Mouse (Mus musculus) induced T-regulatory cell, adult 2 months (primary cell): ENCODE results near the gene Arfgap3.
"Not testable (repeated sequence)": the region's sequence is repeated elsewhere in the genome, so short reads cannot be mapped to it uniquely, and the experiment has no call there.

ENCODE experiments used
- DNase-seq: peaks from one replicate; pipeline ENCODE4 v3.0.0-alpha.2; 2012; ENCODE audit warnings: low read depth

Arfgap3 gene

GRCm38 (mm10) chr15:83293706-83294645 is 56.1 kb downstream of the Arfgap3 start:
- no peak for DNase-seq

GRCm38 (mm10) chr15:83293144-83293543 is 56.9 kb downstream of the Arfgap3 start:
- no peak for DNase-seq

GRCm38 (mm10) chr15:83292261-83293056 is 57.6 kb downstream of the Arfgap3 start:
- DNase-seq: no peak

GRCm38 (mm10) chr15:83290899-83291298 is 59.1 kb downstream of the Arfgap3 start:
- no peak for DNase-seq

GRCm38 (mm10) chr15:83284828-83285227 is 65.2 kb downstream of the Arfgap3 start:
- no peak for DNase-seq

GRCm38 (mm10) chr15:83282397-83282796 is 67.7 kb downstream of the Arfgap3 start:
- DNase-seq: no peak

- DNase-seq: no peak
These were observed 68.7 kb downstream of the Arfgap3 start for GRCm38 (mm10) chr15:83281303-83281702.

- DNase-seq: no peak
These were observed 71.5 kb downstream of the Arfgap3 start for GRCm38 (mm10) chr15:83278579-83278978.

- no peak for DNase-seq
These were observed 72.6 kb downstream of the Arfgap3 start for GRCm38 (mm10) chr15:83277451-83277850.

GRCm38 (mm10) chr15:83274237-83274636 is 75.8 kb downstream of the Arfgap3 start:
- not testable (repeated sequence) for DNase-seq

- no peak for DNase-seq
These were observed 77.0 kb downstream of the Arfgap3 start for GRCm38 (mm10) chr15:83273017-83273416.

GRCm38 (mm10) chr15:83271221-83271620 is 78.8 kb downstream of the Arfgap3 start:
- not testable (repeated sequence) for DNase-seq

GRCm38 (mm10) chr15:83269985-83270384 is 80.1 kb downstream of the Arfgap3 start:
- not testable (repeated sequence) for DNase-seq

GRCm38 (mm10) chr15:83268428-83268827 is 81.6 kb downstream of the Arfgap3 start:
- DNase-seq: not testable (repeated sequence)

- DNase-seq: no peak
These were observed 84.8 kb downstream of the Arfgap3 start for GRCm38 (mm10) chr15:83265269-83265668.

- DNase-seq: no peak
These were observed 86.6 kb downstream of the Arfgap3 start for GRCm38 (mm10) chr15:83263405-83263804.

- DNase-seq: no peak
These were observed 92.1 kb downstream of the Arfgap3 start for GRCm38 (mm10) chr15:83257906-83258305.

GRCm38 (mm10) chr15:83256491-83256890 is 93.6 kb downstream of the Arfgap3 start:
- no peak for DNase-seq

- DNase-seq: no peak
These were observed 94.1 kb downstream of the Arfgap3 start for GRCm38 (mm10) chr15:83255944-83256343.

GRCm38 (mm10) chr15:83255191-83255782 is 94.8 kb downstream of the Arfgap3 start:
- no peak for DNase-seq

- no peak for DNase-seq
These were observed 95.5 kb downstream of the Arfgap3 start for GRCm38 (mm10) chr15:83254372-83255070.

GRCm38 (mm10) chr15:83252060-83252459 is 98.0 kb downstream of the Arfgap3 start:
- DNase-seq: no peak
